Mouse (Mus musculus) MN1 (cell line): Measurements from ENCODE around the gene Nmnat2.
"Not testable (repeated sequence)": the region's sequence is repeated elsewhere in the genome, so short reads cannot be mapped to it uniquely, and the experiment has no call there.

ENCODE experiments used
- DNase-seq: peaks from one replicate; pipeline ENCODE4 v3.0.0-alpha.2; 2016; ENCODE audit warnings: low spot score

Nmnat2 gene

DNA sequence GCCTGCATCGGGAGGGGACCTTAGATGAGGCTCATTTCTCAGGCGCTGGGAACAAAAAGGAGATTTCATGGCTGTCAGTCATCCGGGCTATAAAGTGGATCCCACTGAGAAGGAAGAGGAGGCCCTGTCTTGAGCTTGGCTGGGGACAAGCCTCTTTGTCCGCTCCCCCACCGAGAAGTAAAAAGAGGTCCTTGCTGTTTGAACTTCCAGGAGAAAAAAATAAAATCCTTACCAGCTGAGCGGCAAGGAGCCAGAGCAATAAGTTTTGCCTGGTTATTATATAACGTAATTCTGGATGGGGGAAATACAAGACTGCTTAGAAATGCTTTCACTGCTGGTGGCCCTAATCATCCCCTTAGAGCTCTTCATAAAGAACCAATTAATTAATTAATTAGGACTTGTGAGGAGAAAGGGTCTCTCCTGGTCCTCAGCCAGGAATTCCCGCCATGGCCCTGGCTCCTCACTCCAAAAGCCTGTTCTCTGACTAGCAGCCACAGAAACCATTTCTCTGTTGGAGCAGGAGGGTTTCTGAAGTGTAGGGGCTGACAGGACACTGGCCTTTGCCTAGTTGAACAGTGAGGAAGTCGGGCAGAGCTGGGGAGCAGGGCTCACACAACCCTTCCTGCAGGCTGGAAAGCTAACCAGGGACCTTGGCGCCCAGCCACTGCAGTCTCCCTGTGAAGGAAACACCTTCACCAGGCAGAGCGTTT, 99.5 kb downstream of the Nmnat2 start:
- no peak for DNase-seq

DNA sequence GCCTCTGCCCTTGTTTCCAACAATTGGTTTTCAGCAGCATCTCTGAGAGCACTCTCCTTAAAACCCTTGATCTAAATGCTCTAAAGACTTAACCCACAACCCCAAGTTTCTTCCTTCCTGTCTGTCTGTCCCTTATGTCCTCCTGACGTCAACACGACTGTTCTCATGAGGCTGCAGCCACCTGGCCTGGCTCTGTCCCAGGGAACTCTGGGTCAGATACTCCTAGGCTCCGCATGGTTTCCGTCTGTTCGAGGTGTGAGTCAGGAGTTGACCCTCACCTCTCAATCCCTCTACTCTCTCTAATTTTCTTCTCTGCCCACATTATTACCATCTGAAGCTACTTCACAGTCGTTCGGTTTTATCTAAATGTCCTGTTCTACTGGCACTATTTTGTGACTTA, 103.5 kb downstream of the Nmnat2 start:
- DNase-seq, result no peak

DNA sequence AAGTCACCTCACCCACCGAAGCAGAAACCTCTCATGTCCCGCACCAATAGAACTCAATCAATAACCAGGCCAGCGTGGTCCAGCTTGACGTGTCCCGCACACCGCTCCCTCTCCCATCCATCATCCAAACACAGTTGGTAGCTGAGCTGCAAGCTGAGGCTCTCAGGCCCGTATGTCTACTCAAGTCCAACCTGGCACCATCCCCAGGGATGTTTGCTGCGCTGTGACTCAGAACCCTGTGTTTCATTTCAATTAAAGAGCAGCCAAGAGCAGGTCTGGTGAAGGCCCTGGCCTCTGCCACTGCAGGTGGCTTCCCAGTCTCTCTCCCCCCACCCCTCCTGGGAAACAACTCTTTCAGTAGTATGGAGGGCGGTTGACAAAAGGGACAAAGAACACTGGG, 104.8 kb downstream of the Nmnat2 start:
- peak; percentile 36 for DNase-seq

DNA sequence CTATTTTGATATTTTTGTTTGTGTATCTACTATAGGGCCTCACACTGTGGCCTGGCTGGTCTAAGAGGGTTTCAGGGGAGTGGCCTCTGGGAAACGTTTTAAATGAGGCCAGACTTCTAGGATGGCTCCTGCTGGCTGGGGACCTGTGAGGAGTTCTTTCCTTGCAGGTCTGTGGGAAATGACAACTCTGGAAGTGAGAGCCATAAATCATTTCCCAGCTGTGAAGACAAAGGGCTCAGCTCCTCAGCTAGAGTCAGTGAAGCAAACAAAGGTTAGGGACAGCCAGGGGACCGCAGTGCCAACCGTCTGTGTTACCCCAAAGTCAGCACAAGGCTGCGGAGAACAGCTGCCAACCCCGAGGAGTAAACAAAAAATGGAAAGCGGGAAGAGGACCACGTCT, 107.8 kb downstream of the Nmnat2 start:
- no peak for DNase-seq

DNA sequence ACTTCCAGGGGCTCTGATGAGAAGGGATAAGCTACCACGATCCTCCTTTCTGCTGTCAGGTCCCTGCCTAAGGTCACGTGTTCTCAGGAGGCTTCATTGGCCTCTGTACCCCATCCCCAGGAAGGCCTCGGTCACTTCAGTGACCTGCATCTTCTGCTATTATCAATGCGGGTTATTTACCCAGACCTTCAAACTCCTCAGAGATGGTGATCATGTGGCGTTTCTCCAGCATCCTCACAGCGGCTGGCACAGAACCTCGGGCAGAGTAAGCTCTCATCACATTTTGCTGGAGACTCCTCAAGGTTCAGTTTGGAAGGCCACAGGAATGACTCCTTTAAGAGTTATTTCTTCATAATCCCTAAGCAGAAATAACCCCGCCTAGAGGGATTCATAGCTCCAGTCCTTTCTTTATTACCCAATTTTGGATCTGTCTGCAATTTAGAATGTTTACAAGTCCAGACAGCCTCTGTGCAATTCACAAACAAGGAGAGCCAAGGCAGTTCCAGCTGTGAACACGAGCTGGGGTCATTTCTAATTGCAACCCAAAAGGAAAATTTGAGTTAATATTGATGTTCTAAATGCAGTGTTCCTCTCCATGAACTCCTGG, 110.1 kb downstream of the Nmnat2 start:
- DNase-seq, result no peak

DNA sequence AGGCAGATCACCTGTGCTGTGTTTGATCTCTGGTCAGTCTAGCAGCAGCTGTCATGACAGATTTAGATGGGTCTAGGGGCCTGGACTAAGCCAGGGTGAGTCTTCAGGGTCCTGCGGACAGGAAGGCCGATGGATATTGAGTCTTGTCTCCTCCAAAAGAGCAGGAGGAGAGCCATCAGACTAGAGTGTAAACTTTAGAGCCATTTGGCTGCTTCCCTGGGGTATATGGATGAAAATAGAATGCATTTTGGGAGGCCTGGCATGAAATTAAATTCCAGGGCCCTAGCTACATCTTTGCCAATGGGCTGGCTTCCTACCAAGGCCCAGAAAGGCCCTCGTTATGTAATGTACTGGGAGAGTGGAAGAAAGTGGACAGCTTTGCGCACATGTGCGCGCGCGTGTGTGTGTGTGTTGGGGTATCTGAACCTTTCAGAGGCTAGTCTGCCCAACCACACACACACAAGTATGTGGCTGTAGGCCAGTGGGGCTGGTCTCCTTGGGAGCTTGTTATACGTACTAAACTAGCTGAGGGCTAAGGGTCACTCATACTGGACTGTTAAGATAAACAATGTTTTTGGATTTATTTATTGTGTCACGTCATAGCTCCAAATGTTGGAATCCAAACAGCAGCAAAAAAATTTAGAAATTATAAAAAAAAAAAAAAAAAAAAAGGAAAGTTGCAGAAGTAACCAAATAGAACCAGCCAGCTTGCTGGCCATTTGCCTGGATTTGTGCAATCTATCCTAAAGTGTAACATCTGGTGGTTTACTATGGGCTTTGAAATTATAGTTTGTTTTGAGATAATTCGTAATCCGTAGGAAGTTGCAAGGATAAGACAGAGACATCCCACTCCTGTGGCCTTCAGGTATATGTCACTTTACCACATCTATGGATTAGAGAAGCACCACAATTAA, 110.9 kb downstream of the Nmnat2 start:
- peak; percentile 25 for DNase-seq

DNA sequence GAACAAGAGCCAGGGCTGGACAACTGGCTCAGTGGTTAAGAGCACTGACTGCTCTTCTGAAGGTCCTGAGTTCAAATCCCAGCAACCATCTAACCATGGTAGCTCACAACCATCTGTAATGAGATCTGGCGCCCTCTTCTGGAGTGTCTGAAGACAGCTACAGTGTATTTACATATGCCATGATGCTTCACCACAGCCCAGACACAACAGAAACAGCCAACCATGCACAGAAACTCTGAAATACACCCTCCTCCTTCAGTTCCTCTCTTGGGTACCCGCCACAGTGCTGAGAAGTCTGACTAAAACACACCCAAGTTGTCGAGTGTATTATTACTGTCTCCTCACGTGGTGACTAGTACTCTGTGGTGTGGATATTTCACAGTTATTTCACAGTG, 111.6 kb downstream of the Nmnat2 start:
- no peak for DNase-seq

DNA sequence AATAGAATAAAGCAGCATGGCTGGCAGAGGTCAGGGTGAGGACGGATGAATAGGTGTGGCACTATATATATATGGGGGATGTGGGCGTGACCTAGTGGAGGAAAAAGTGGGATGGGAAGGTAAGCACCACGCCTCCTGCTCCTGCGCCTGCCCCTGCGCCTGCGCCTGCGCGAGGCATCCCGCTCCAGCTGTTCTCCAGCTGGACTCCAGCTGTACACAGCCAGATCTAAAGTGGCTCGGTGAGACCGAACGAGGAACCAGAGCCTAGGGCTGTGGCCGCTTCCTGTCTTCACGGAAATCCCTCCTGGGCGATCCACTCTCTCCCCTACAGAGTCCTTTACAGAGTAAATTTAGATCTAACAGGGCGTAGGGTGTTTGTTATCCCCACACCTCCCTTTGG, 116.8 kb downstream of the Nmnat2 start:
- DNase-seq, result no peak

DNA sequence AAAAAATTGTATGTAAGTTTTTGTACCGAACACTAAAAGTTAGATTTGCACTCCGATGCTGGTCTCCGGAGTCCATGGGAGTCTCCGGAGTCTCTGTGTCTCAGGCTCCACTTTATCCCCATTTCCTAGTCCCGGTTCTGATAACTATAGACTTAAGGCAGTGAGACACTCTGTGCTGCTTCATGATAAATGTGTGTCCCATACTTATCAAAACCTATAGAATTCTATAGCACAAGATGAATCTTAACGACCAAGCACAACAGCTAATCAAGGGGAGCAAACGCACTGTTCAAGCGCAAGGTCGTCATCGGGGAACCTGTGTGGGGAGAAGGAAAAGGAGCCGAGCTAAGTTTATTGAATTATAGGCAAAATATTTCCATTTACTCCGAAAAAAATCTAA, 117.2 kb downstream of the Nmnat2 start:
- DNase-seq, result no peak

DNA sequence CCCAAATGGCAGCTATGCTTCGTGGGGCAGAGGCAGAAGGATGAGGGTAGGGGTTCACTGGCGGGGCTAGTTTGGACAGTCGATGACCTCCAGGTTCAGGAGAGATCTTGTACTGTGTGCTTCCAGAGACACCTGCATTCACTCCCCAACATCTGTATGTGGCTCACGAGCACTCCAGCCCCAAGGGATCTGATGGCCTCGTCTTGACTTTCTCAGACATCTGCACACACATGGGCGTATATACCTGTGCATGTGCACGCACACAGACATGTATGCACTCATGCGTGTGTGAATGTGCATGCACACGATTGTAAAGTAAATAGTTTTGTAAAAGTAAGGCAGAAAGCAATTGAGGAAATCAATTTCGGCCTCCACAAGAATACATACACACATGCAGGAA, 117.9 kb downstream of the Nmnat2 start:
- DNase-seq, result no peak

DNA sequence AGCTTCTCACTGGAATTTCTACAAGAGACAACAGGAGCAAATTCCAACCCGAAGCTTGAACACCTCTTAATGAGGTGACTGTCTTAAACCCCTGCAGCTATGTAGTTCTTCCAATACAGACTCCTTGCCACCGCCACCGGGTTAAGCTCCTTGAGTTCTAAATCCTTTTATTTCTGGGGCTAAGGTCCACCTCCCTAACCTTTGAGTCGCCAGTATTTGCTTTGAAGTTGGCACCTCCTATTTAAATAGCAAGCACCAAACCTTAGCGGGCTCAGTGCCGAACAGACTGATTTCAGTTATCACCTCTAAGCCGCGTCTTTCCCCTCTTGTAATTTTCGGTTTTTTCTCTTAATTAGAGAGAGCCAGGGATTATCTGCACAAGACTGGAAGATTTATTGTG, 118.6 kb downstream of the Nmnat2 start:
- no peak for DNase-seq

DNA sequence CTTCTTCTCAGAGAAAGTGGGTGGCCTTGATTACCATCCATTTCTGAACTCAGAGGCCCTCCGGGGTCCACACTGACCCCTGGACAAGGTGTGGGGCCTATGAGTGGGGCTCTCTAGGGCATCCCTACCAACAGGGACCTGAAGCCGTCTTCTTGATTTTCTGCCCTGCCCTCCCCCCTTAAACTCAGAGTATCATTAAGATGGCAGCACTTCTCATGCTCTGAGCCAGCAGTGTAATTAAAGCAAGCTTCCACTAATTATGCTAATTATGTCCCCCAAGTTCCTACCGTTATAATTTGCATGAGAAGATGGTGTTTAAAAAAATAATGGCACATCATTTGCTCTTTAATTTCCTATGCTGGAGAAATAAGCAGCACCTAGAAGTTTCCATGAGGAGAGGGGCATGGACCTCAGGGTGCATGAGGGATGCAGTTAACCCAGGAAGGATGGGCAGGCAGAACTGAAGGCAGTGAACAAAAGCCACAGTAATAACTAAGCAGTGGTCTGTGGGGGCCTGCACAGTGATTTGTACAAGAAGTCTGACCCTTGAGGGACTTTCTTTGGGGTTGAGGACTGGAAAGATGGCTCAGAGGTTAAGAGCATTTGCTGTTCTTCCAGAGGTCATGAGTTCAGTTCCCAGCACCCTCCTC, 120.4 kb downstream of the Nmnat2 start:
- no peak for DNase-seq

DNA sequence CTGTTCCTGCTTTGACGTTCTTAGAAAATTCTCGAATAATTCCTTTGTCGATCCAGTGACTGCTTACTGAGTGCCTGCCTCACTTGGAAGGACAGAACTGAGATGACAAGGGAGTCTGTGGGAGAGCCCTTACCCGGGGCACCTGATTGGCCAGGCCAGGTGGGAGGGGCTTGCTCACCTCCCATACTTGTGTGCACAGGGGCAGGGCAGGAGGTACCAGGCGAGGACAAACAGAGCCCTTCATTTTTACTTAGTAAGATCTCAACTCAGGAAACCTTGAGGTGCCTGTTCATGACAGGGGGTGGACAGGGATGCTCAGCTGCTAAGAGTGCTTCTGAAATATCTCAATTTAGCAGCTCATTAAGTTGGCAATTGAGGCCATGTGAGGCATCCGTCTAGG, 121.2 kb downstream of the Nmnat2 start:
- no peak for DNase-seq

DNA sequence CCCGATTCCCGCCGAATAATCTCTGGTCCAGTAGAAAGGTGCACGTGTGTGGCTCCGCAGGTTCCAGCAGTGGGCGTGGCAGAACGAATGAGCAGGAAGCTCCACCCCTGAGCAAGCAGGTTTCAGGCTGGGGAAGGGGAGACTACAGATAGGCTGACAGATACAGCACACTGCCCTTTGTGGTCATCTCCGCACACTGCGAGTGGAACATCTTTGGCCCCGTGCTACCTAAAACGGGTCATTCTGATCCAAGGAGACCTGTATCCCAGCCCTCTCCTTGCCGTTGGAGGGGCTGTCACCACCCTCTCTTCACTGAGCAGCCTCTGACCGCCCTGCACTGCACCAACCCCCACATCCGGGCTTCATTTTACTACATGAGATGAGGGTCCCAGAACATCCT, 128.4 kb downstream of the Nmnat2 start:
- DNase-seq, result not testable (repeated sequence)

DNA sequence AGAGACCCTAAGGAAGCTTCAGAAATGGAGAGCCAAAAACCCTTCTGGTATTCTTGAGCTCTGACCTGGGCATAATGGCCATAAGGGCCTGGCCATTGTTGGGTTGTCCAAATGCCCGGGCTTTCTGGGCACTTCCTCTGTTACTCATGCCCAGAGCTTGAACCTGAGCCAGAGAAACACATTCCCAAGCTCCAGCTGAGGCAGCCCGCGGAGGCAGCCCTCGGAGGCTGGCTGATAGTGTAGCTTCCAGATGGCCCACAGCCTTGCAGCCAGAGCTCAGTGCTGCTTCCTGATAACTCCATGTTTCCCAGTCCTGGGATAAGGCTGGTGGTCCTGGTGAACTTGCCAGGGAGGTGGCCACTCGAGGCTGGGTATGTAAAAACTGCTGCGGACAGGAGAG, 129.4 kb downstream of the Nmnat2 start:
- peak; percentile 83 for DNase-seq

DNA sequence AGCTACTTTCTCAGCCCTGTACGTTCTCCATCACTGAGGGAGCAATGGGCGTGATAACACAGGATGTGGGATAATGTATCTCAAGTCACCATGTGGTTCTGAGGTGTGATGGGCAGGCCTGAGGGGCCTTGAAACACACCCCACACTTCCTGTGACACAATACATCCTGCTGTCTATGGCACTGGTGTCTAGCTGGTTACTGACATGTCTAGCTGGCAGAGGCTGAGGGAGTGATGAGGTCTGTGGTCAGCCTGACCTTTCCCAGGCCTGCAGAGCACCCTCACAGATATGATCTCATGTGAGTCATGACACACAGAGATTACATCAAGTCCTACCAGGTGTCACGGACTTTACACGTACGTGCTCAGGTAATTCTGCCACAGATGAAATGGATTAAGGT, 130.4 kb downstream of the Nmnat2 start:
- peak; percentile 13 for DNase-seq

DNA sequence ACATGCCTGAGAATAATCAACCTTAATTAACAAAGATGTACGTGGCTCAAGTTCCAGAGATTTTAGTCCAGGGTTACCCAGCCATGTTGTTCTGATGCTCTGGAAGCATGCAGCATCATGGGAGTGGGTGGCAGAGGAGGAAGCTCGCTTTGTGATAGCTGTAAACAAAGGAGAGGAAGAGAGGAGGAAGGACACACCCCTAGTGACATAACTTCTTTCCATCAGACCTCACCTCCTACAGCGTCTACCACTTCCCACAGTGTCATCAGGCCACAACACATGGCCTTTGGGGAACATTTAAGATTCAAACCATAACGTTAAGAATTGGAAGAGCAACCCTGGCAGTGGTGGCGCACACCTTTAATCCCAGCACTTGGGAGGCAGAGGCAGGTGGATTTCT, 133.0 kb downstream of the Nmnat2 start:
- DNase-seq, result no peak

DNA sequence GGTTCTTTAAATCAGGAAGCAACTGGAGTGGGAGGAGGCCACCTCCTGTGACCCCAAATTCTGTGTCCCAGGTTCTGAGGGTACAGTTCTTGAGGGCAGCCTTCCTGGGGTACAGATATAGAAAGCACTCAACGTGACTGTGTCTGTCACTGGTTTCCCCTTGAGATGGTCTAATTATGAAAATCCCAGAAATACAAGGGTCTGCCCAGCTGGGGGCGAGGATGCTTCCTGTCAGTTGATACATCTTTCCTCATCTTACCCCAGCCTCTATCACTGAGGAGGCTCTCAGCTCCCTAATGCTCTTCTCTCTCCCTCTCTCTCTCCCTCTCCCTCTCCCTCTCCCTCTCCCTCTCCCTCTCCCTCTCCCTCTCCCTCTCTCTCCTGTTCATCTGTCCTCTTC, 135.3 kb downstream of the Nmnat2 start:
- DNase-seq, result no peak

DNA sequence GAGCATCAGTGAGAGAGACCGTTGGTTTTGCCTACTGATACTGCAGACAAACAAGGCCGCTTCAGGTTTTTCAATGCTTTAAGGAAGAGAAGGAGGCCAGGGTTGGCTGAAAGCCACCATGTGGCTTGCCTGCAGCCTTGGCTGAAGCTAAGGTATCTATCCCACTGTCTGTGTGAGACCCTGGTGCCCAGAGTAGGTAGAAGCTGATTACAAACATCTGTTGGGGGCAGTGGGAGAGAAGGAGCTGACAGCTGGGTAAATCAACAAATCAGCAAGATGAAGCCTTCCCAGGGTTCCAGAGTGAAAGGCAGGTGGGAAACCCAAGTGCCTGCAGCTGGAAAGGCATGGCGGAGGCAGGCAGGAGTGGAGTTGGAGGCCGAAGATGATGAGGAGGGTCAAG, 136.0 kb downstream of the Nmnat2 start:
- no peak for DNase-seq

DNA sequence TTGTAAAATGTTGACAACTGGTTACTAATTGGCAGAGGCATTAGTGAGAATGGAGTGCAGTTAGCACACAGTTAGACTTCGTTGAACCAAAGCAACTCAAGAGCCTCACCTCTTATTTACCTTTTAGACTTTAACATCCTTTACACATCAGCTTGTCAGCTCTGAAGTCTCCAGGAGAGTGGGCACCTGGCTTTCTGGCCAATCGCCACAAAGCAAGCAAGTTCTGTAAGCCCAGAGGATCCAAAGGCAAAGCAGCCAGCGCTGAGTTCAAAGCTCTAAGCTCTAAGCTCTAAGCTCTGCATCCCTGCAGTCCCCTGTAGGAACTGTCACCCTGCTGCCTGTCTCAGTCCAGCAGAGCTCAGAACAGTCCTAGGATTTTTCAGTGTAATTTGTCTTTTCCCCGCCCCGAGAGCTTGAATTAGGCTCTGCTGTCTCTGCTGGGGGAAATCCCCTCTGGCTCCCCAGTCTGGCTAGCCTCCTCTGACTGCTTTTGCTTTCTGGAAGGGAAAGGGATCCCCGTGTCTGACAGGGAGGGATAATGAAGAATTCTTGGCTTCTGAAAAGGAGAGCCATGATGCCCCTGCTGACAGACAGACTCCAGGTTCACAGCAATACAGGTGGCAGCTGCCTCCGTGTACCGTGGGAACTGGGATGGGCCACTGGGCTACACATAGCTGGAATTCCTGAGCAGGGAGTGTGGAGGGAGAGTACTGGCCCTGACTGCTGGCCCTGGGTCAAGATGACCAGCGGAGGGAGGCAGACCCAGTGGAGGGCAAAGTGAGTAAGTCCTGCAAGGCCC, 136.8 kb downstream of the Nmnat2 start:
- DNase-seq, result no peak

DNA sequence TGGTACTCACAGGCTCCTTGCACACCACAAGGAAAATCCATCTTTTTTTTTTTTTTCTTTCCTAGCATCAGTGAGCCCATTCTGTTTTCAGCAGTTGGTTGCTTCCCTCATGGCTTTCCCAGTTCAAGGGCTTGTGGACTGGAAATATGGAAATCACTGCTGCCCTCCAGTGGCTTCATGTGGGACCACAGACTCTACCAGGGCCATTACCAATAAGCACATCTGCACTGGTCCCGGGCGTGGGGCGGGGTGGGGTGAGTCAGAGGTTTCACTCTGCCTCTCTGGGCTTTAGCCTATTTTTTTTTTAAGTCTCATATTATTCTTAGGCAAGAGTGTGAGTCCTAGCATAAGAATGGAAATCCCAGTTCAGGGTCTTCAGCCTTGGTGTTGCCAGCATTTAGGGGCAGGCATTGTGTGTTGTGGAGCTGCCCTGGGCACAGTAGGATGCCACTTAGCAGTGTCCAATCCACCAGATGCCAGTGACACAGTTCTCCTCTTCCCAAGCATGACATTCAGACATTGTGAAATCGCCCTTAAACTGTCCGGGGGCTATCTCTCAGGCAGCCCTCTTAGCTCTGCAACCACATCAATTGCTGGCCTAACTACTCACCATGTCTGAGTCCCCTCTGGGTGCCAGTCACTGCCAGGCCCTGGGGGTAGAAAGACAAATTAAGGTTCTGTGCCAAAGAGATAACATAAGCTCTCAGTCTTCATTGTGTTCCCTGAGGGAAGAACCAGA, 137.6 kb downstream of the Nmnat2 start:
- peak; percentile 75 for DNase-seq
